Mouse (Mus musculus) testis, adult 2 months (tissue): Measurements from ENCODE around the gene H2-D1. TPM values are rescaled to one million over a fixed set of nuclear protein-coding genes. Genes with fewer than 3 reads are reported as not detected.

Source experiments
- H3K27ac ChIP-seq: fragments of 200-500 bp; 2 replicates; pipeline ENCODE4 v1.5.1; 2012; ENCODE audit warnings: low read depth, low read length; ENCODE audit not compliant: control insufficient read depth, insufficient read depth
- H3K27me3 ChIP-seq: fragments of 200-500 bp; 2 replicates; pipeline ENCODE4 v1.6.1; 2012; ENCODE audit warnings: mild to moderate bottlenecking, low read length, moderate library complexity; ENCODE audit not compliant: control insufficient read depth, insufficient read depth
- H3K36me3 ChIP-seq: fragments of 200-500 bp; 2 replicates; pipeline ENCODE4 v1.6.1; 2012; ENCODE audit warnings: mild to moderate bottlenecking, low read length; ENCODE audit not compliant: control insufficient read depth, insufficient read depth
- H3K4me1 ChIP-seq: fragments of 200-500 bp; 2 replicates; pipeline ENCODE4 v1.6.1; 2012; ENCODE audit warnings: low read length; ENCODE audit not compliant: control insufficient read depth, insufficient read depth
- H3K4me3 ChIP-seq: fragments of 200-500 bp; 2 replicates; pipeline ENCODE4 v1.5.1; 2012; ENCODE audit warnings: low read depth, mild to moderate bottlenecking, low read length, moderate library complexity, mixed read lengths; ENCODE audit not compliant: control insufficient read depth
- CTCF ChIP-seq: fragments of 200-500 bp; IDR thresholded peaks from 2 replicates; pipeline ENCODE4 v1.5.1; 2012; ENCODE audit warnings: low read depth, mild to moderate bottlenecking, inconsistent platforms, low read length, moderate library complexity; ENCODE audit not compliant: control insufficient read depth, insufficient read depth, insufficient replicate concordance
- POLR2A ChIP-seq: fragments of 200-500 bp; IDR thresholded peaks from 2 replicates; pipeline ENCODE4 v1.6.1; 2012; ENCODE audit warnings: low read depth, mild to moderate bottlenecking, inconsistent platforms, low read length, moderate library complexity; ENCODE audit not compliant: control insufficient read depth
- polyA plus RNA-seq: library from polyadenylated mRNA; depleted of rRNA; stranded (reverse); fragments of >200 nt; gene quantifications from 2 replicates; pipeline ENCODE4 v1.2.3, GENCODE M21; 2012

H2-D1 gene
- polyA plus RNA-seq, 1 experiment = 29.6 TPM

DNA sequence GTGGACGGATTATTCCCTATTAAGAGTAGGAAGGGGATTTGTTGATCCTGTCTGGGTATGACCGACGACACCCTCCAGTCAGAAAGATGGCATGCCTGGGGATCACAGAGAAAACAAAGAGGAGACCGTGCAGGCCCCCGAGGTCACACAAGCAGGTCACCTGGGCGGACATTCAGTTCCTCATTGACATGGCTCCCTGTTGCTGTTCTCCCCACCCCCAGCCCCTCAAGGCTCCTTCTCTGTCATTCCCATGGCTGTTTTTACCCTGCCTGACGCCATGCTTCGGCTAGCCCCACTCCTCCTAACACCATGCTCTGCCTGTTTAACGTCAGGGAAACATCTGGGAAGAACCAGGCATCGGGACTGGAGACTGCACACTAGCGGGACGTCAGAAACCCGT lies 879 bp upstream of the H2-D1 start:
- TF ChIP-seq CTCF (no peak), POLR2A (no peak)
- Histone ChIP-seq H3K27me3 (no peaks in the 10 kb centered on the region), H3K36me3 (no peaks in the 10 kb centered on the region), H3K27ac (no peak overlapping the region), H3K4me3 (no peak overlapping the region), H3K4me1 (peaks cover 5% of the 10 kb centered on the region)

DNA sequence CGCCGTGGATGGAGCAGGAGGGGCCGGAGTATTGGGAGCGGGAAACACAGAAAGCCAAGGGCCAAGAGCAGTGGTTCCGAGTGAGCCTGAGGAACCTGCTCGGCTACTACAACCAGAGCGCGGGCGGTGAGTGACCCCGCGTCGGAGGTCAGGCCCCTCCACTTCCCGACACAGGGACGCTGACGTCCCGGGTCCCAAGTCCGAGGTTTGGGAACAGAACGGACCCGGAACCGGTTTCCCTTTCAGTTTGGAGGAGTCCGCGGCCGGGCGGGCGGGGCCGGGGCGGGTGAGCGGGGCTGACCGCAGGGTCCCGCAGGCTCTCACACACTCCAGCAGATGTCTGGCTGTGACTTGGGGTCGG lies 973 bp downstream of the H2-D1 start:
- Histone ChIP-seq H3K27me3 (no peaks in the 10 kb centered on the region), H3K27ac (no peak overlapping the region)
- TF ChIP-seq POLR2A (no peak), CTCF (no peak)

DNA sequence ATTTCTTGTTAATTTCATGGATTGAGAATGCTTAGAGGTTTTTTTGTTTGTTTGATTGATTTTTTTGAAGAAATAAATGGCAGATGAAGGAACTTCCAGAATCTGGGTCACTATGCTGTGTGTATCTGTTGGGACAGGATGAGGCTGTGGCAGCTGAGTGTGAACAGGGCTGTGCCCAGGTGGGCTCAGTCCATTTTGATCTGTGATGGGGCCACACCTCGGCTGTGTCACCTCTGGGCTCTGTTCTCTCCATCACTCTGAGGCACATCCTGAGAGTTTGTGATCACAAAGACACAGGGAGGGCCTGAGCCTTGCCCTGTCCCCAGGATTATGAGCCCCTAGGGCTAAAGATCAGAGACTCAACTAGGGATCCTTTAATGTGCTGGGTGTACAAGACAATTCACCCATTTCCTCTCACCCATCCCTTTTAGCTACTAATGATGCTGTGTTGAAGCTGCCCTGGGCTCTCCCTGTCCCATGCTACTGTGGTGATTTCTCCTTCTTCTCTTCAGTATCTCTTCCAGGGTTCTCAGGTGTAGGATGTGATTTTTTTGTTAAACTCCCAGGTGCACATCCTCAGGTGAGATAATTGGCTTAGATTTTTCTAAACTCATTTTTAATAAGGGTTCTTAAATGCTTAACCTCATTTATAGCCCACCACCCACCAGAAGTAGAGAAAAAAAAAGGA lies 5.0 kb downstream of the H2-D1 start:
- Histone ChIP-seq H3K36me3 (no peaks in the 10 kb centered on the region), H3K27ac (no peak overlapping the region), H3K4me1 (peaks cover 2% of the 10 kb centered on the region; the same call in 1 of the 2 replicates), H3K27me3 (no peaks in the 10 kb centered on the region), H3K4me3 (no peak overlapping the region)
- TF ChIP-seq POLR2A = no peak
- no peak for TF ChIP-seq CTCF

More for the DNA sequence above, 973 bp downstream of the H2-D1 start:
- Histone ChIP-seq H3K36me3 (no peaks in the 10 kb centered on the region), H3K4me1 (peaks cover 5% of the 10 kb centered on the region; the same call in 1 of the 2 replicates), H3K4me3 (peak overlapping the region; percentile 77)

DNA sequence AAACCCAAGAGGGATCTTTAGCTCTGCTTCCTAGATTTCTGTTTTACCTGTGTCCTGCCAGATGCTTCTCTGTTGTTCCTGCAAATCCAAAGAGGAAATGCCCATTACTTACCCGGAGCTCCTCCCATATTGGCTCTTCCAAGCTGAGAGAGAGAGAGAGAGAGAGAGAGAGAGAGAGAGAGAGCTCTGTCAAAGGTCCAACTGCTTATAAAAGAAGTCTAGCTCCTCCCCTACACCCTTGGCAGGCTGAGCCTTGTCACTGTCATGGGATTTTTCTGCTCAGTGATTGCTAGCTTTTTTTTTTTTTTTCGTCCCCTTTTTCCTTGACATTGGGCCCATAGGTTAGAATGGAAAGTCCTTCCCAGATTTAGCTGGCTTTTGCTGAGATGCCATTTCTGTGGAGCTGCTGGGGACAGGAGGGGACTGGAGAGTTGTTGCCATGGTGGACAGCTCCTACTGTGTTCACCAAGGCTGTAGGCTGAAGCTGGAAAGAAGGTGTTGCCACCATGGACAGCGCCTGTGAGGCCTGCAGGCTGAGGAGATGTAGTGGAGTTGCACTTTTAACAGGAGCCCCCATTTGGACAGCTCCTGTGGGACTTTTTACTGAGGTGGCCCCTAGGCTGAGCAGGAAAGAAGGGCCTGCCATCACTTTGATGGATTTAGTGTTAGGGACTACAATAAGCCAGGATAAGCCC lies 7.3 kb downstream of the H2-D1 start:
- no peak overlapping the region for H3K4me3 ChIP-seq
- H3K27ac ChIP-seq = no peak overlapping the region
- H3K27me3 ChIP-seq = no peaks in the 10 kb centered on the region
- H3K4me1 ChIP-seq = peaks cover 3% of the 10 kb centered on the region
- TF ChIP-seq POLR2A (no peak), CTCF (no peak)
- H3K36me3 ChIP-seq = no peaks in the 10 kb centered on the region

DNA sequence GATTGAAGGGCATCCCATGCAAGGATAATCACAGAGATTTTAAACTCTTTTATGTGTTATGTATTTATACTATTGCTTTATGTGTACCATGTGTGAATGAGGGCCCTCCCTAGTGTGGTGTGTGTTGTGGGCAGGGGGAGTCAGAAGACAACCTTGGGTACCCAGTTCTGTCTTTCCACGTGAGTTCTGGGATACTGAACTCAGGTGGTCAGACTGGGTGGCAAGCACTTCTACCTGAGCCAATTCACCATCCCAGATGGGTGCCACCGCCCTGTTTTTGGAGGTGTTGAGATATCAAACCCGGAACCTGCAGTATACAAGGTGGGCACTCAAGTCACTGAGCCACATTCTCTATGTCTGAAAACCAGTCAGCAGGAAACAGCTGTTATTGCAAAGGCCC lies 9.7 kb downstream of the H2-D1 start:
- Histone ChIP-seq H3K27me3 (no peaks in the 10 kb centered on the region), H3K4me1 (peaks cover 8% of the 10 kb centered on the region), H3K36me3 (no peaks in the 10 kb centered on the region), H3K27ac (no peak overlapping the region), H3K4me3 (no peak overlapping the region)
- TF ChIP-seq POLR2A = no peak
- TF ChIP-seq CTCF = no peak

DNA sequence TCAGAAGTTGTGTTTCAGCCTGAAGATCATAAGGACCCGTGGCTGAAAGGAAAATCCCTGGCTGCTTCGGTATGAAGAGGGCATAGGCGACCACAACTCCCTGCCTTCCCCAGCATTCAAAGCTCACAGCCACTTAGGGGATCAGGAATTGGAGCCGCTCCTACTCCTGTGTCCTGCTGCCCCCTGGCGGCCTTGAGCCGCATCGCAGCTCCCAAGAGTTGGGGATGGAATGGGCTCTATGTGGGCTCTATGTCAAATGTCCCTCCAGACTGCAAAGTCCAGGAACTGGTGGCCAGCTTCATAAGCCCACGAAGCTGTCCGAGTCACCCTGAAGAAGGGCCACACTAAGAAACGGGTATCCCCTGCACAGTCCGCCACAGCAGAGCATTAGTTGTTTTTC lies 12.2 kb downstream of the H2-D1 start:
- no peaks in the 10 kb centered on the region for H3K27me3 ChIP-seq
- no peaks in the 10 kb centered on the region for H3K36me3 ChIP-seq
- no peak overlapping the region for H3K4me3 ChIP-seq
- no peak overlapping the region for H3K27ac ChIP-seq
- no peak for TF ChIP-seq POLR2A
- peak; percentile 94 for TF ChIP-seq CTCF
- H3K4me1 ChIP-seq = peaks cover 8% of the 10 kb centered on the region

DNA sequence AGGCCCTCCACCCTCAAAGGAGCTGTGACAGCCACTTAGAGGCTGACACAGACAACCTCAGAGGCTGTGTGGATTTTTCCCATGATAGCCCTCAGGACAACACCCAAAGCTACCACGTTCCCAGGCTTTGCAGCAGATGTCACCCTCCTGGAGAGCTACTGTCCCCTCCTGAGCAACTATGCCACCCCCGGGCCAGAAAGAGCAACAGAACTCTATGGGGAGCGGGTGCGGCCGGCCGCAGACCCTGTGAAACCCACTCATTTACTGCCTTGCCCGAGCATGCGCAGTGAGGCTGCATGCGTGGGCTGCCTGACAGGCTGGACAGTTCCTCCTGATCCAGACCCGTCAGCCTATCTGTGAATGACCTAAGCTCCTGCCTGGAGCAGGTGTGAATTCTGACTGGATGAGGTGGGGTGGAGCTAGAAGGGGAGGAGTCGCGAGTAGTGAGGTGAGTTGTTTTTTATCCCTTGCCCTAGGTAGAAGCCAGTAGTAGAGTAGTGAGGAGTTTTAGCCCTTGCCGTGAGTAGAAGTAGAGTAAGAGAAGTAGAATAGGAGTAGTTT lies 13.9 kb downstream of the H2-D1 start:
- Histone ChIP-seq H3K27me3 (no peaks in the 10 kb centered on the region), H3K36me3 (no peaks in the 10 kb centered on the region), H3K27ac (no peak overlapping the region), H3K4me1 (peaks cover 8% of the 10 kb centered on the region), H3K4me3 (no peak overlapping the region)
- TF ChIP-seq CTCF (no peak), POLR2A (no peak)
